Mouse (Mus musculus) midbrain, embryonic 16.5 days (tissue): ENCODE measurements around the gene Rad17. TPM values are rescaled to one million over a fixed set of nuclear protein-coding genes. Genes with fewer than 3 reads are reported as not detected.

ENCODE experiments used
- polyA plus RNA-seq: library from polyadenylated mRNA; unstranded; fragments of >200 nt; fragmentation: Nextera tagmentation; extraction: Ambion mirVana; gene quantifications from 2 replicates; pipeline ENCODE4 v1.2.1, GENCODE M21; 2015

The Rad17 gene
- polyA plus RNA-seq, 1 experiment from 2014 or later = 18.0 TPM

Other genes with a start within 250 kb of the Rad17 start
- gene Naip1, start 198.2 kb downstream of the Rad17 start, polyA plus RNA-seq = not detected in 2 replicates
- gene Gtf2h2, start 158.5 kb downstream of the Rad17 start, polyA plus RNA-seq = 71.7 and 73.4 TPM in 2 replicates
- 9.4 and 9.9 TPM in 2 replicates for gene Ocln, start 98.3 kb downstream of the Rad17 start, polyA plus RNA-seq
- gene Marveld2, start 34.1 kb downstream of the Rad17 start, polyA plus RNA-seq = 2.7 and 3.3 TPM in 2 replicates
- 307 and 315 TPM in 2 replicates for gene Ak6, start 72 bp downstream of the Rad17 start, polyA plus RNA-seq
- 30.4 and 36.6 TPM in 2 replicates for gene Taf9, start 528 bp upstream of the Rad17 start, polyA plus RNA-seq
- gene Ccdc125, start 18.7 kb upstream of the Rad17 start, polyA plus RNA-seq = 1.6 TPM in 2 replicates
- 39.3 and 42.0 TPM in 2 replicates for gene Cdk7, start 79.9 kb upstream of the Rad17 start, polyA plus RNA-seq
- 116 and 130 TPM in 2 replicates for gene Mrps36, start 93.6 kb upstream of the Rad17 start, polyA plus RNA-seq
- gene Cenph, start 124.8 kb upstream of the Rad17 start, polyA plus RNA-seq = 5.1 and 6.3 TPM in 2 replicates
- gene Ccnb1, start 135.5 kb upstream of the Rad17 start, polyA plus RNA-seq = 22.2 and 31.0 TPM in 2 replicates
- 30.2 and 31.0 TPM in 2 replicates for gene Slc30a5, start 182.4 kb upstream of the Rad17 start, polyA plus RNA-seq